Mouse (Mus musculus) right cerebral cortex, postnatal 14 days (tissue): ENCODE results near the gene Bpnt1.

Experiments
- DNase-seq: peaks from one replicate; pipeline ENCODE4 v3.0.0; 2022

The Bpnt1 gene

GRCm38 (mm10) chr1:185333651-185334050 is 1.7 kb downstream of the Bpnt1 start:
- DNase-seq = no peak

GRCm38 (mm10) chr1:185334136-185334535 is 2.2 kb downstream of the Bpnt1 start:
- no peak for DNase-seq

GRCm38 (mm10) chr1:185335231-185335765 is 3.3 kb downstream of the Bpnt1 start:
- no peak for DNase-seq

- DNase-seq = no peak
These were observed 4.6 kb downstream of the Bpnt1 start for GRCm38 (mm10) chr1:185336535-185336934.

GRCm38 (mm10) chr1:185342441-185342840 is 10.5 kb downstream of the Bpnt1 start:
- DNase-seq = no peak

- DNase-seq = no peak
These were observed 11.5 kb downstream of the Bpnt1 start for GRCm38 (mm10) chr1:185343422-185343821.

- no peak for DNase-seq
These were observed 14.2 kb downstream of the Bpnt1 start for GRCm38 (mm10) chr1:185346188-185346587.

- no peak for DNase-seq
These were observed 17.8 kb downstream of the Bpnt1 start for GRCm38 (mm10) chr1:185349741-185350140.

- DNase-seq = no peak
These were observed 18.7 kb downstream of the Bpnt1 start for GRCm38 (mm10) chr1:185350611-185351010.

- no peak for DNase-seq
These were observed 20.2 kb downstream of the Bpnt1 start for GRCm38 (mm10) chr1:185352151-185352550.

GRCm38 (mm10) chr1:185353351-185353750 is 21.4 kb downstream of the Bpnt1 start:
- no peak for DNase-seq

GRCm38 (mm10) chr1:185354731-185355130 is 22.8 kb downstream of the Bpnt1 start:
- DNase-seq = no peak

- no peak for DNase-seq
These were observed 24.3 kb downstream of the Bpnt1 start for GRCm38 (mm10) chr1:185356246-185356645.

- DNase-seq = no peak
These were observed 26.3 kb downstream of the Bpnt1 start for GRCm38 (mm10) chr1:185358211-185358610.

- peak; percentile 99 for DNase-seq
These were observed 30.9 kb downstream of the Bpnt1 start, which contains the start of gene Eprs for GRCm38 (mm10) chr1:185362677-185363520. Eprs (plus strand) TSS chr1:185363044.

- peak; percentile 49 for DNase-seq
These were observed 31.7 kb downstream of the Bpnt1 start for GRCm38 (mm10) chr1:185363526-185364182.

- DNase-seq = no peak
These were observed 32.2 kb downstream of the Bpnt1 start for GRCm38 (mm10) chr1:185364183-185364540.

- no peak for DNase-seq
These were observed 35.4 kb downstream of the Bpnt1 start for GRCm38 (mm10) chr1:185367383-185367782.

GRCm38 (mm10) chr1:185369979-185370378 is 38.0 kb downstream of the Bpnt1 start:
- DNase-seq = no peak

- no peak for DNase-seq
These were observed 44.4 kb downstream of the Bpnt1 start for GRCm38 (mm10) chr1:185376390-185376789.

- DNase-seq = no peak
These were observed 45.5 kb downstream of the Bpnt1 start for GRCm38 (mm10) chr1:185377429-185377828.

GRCm38 (mm10) chr1:185401615-185402014 is 69.7 kb downstream of the Bpnt1 start:
- DNase-seq = no peak

GRCm38 (mm10) chr1:185404021-185404420 is 72.1 kb downstream of the Bpnt1 start:
- DNase-seq = peak; percentile 22

GRCm38 (mm10) chr1:185405921-185406320 is 74.0 kb downstream of the Bpnt1 start:
- DNase-seq = no peak
